Mouse (Mus musculus) midbrain, postnatal 0 days (tissue): ENCODE results near the gene Cmpk1. TPM values are rescaled to one million over a fixed set of nuclear protein-coding genes. Genes with fewer than 3 reads are reported as not detected.

Experiments
- ATAC-seq: fragments of 200-750 bp; cut with Nextera tagmentation; 2 replicates; pipeline ENCODE4 v1.8.0; 2017; ENCODE audit warnings: moderate number of reproducible peaks, mild to moderate bottlenecking, moderate TSS enrichment, moderate library complexity; ENCODE audit not compliant: low FRiP score
- DNase-seq: peaks from one replicate; pipeline ENCODE4 v3.0.0-alpha.2; 2015; ENCODE audit warnings: low spot score
- H3K27ac ChIP-seq: fragments of 300-500 bp; sonication (generic); 2 replicates; pipeline ENCODE4 v1.5.1; 2014; ENCODE audit warnings: low read depth, mild to moderate bottlenecking, low read length, mixed read lengths
- H3K27me3 ChIP-seq: fragments of 300-500 bp; sonication (generic); 2 replicates; pipeline ENCODE4 v1.6.1; 2014; ENCODE audit warnings: low read length, control low read depth, mixed read lengths; ENCODE audit not compliant: insufficient read depth
- H3K36me3 ChIP-seq: fragments of 300-500 bp; sonication (generic); 2 replicates; pipeline ENCODE4 v1.6.1; 2014; ENCODE audit warnings: low read length, control low read depth, mixed read lengths; ENCODE audit not compliant: insufficient read depth
- H3K4me1 ChIP-seq: fragments of 300-500 bp; sonication (generic); 2 replicates; pipeline ENCODE4 v1.6.1; 2014; ENCODE audit warnings: mild to moderate bottlenecking, control low read depth, antibody characterized with exemption, low read length, mixed read lengths; ENCODE audit not compliant: insufficient read depth
- H3K4me2 ChIP-seq: fragments of 300-500 bp; sonication (generic); 2 replicates; pipeline ENCODE4 v1.6.1; 2014; ENCODE audit warnings: low read depth, mild to moderate bottlenecking, low read length, mixed read lengths; ENCODE audit not compliant: poor library complexity, severe bottlenecking
- H3K4me3 ChIP-seq: fragments of 300-500 bp; sonication (generic); 2 replicates; pipeline ENCODE4 v1.5.1; 2014; ENCODE audit warnings: low read depth, mild to moderate bottlenecking, low read length, moderate library complexity
- H3K9ac ChIP-seq: fragments of 300-500 bp; sonication (generic); replicated peaks from 2 replicates; pipeline ENCODE4 v1.6.1; 2014; ENCODE audit warnings: mild to moderate bottlenecking, low read length, moderate library complexity, mixed read lengths; ENCODE audit not compliant: poor library complexity, severe bottlenecking
- H3K9me3 ChIP-seq: fragments of 300-500 bp; sonication (generic); 2 replicates; pipeline ENCODE4 v1.6.1; 2016; ENCODE audit warnings: low read length, control low read depth
- CTCF ChIP-seq: IDR thresholded peaks from 2 replicates; pipeline ENCODE4 v1.5.1; 2016; ENCODE audit warnings: antibody characterized with exemption, mild to moderate bottlenecking
- WGBS: fragments of 180-500 bp; shearing (Covaris S2); extraction: QIAGEN DNeasy Blood & Tissue Kit; methylation state at CpG from one replicate; pipeline ENCODE4 v1.1.7; 2014; 5-methylcytosine and 5-hydroxymethylcytosine counted together
- polyA plus RNA-seq: library from polyadenylated mRNA; unstranded; fragments of >200 nt; fragmentation: Nextera tagmentation; extraction: Ambion mirVana; gene quantifications from 2 replicates; pipeline ENCODE4 v1.2.1, GENCODE M21; 2015
- total RNA-seq: library from RNA; depleted of rRNA; stranded (reverse); fragments of >200 nt; gene quantifications from 2 replicates; pipeline ENCODE4 v1.2.3, GENCODE M21; 2014

The Cmpk1 gene
- total and polyA plus RNA-seq, 2 experiments from 2014 or later, result 83.6 to 234 TPM

- H3K27me3 ChIP-seq, result peaks cover 21% of the 10 kb centered on the region
- no peak overlapping the region for H3K9ac ChIP-seq
- no peak overlapping the region for H3K4me2 ChIP-seq
- ATAC-seq, result no peak
- no peak overlapping the region for H3K4me3 ChIP-seq
- no peak overlapping the region for H3K27ac ChIP-seq
- H3K9me3 ChIP-seq, result no peaks in the 10 kb centered on the region
- 92% methylated on average over 4 of the region's 4 CpGs for WGBS
- TF ChIP-seq CTCF, result no peak
- no peaks in the 10 kb centered on the region for H3K36me3 ChIP-seq
- no peaks in the 10 kb centered on the region for H3K4me1 ChIP-seq
- DNase-seq, result no peak
Observed at GRCm38 (mm10) chr4:114932747-114933146, 54.3 kb downstream of the Cmpk1 start.

GRCm38 (mm10) chr4:114929155-114929554 is 57.9 kb downstream of the Cmpk1 start:
- H3K36me3 ChIP-seq, result no peaks in the 10 kb centered on the region
- no peak for TF ChIP-seq CTCF
- peaks cover 57% of the 10 kb centered on the region for H3K27me3 ChIP-seq
- no peak for ATAC-seq
- H3K9ac ChIP-seq, result no peak overlapping the region
- no peak overlapping the region for H3K4me3 ChIP-seq
- no peak overlapping the region for H3K27ac ChIP-seq
- H3K4me1 ChIP-seq, result 0 out of 2 replicates have a peak, but pooled peaks cover 4% of the 10 kb centered on the region
- 18% methylated on average over 15 of the region's 15 CpGs for WGBS
- no peak for DNase-seq
- H3K4me2 ChIP-seq, result no peak overlapping the region
- H3K9me3 ChIP-seq, result no peaks in the 10 kb centered on the region

- no peak; the same call in 1 of the 2 replicates for ATAC-seq
- WGBS, result 2% methylated on average over 24 of the region's 25 CpGs
Observed at GRCm38 (mm10) chr4:114925917-114926312, 61.1 kb downstream of the Cmpk1 start, which contains the start of gene Foxe3. Gene Foxe3 (minus strand): TSS chr4:114926013.

GRCm38 (mm10) chr4:114924971-114925916 is 61.8 kb downstream of the Cmpk1 start:
- Histone ChIP-seq H3K4me1 (0 out of 2 replicates have a peak, but pooled peaks cover 4% of the 10 kb centered on the region), H3K27ac (no peak overlapping the region), H3K9ac (no peak overlapping the region), H3K9me3 (no peaks in the 10 kb centered on the region), H3K4me3 (peak overlapping the region; percentile 36), H3K27me3 (peaks cover 81% of the 10 kb centered on the region), H3K36me3 (no peaks in the 10 kb centered on the region), H3K4me2 (peak overlapping the region; percentile 56)
- DNase-seq (no peak), ATAC-seq (0 out of 2 replicates have a peak, but pooled peaks have one; percentile 29)
- no peak for TF ChIP-seq CTCF
- WGBS, result under 1% methylated on average over 112 of the region's 125 CpGs

More at GRCm38 (mm10) chr4:114925917-114926312, 61.1 kb downstream of the Cmpk1 start, which contains the start of gene Foxe3:
- Histone ChIP-seq H3K4me2 (peak within 1 kb of the TSS; percentile 56), H3K27me3 (peaks cover 81% of the 10 kb centered on the region), H3K27ac (no peak within 1 kb of the TSS), H3K4me1 (0 out of 2 replicates have a peak, but pooled peaks cover 4% of the 10 kb centered on the region), H3K4me3 (peak within 1 kb of the TSS; percentile 36), H3K36me3 (no peaks in the 10 kb centered on the region), H3K9ac (no peak within 1 kb of the TSS), H3K9me3 (no peaks in the 10 kb centered on the region)
- no peak for DNase-seq
- TF ChIP-seq CTCF, result no peak

- Histone ChIP-seq H3K4me2 (no peak overlapping the region), H3K9me3 (no peaks in the 10 kb centered on the region), H3K27ac (no peak overlapping the region), H3K36me3 (no peaks in the 10 kb centered on the region), H3K27me3 (peaks cover 71% of the 10 kb centered on the region), H3K4me3 (no peak overlapping the region), H3K9ac (no peak overlapping the region), H3K4me1 (no peaks in the 10 kb centered on the region)
- TF ChIP-seq CTCF, result peak; percentile 68
- peak; percentile 69 for DNase-seq
- no peak for ATAC-seq
- WGBS, result 40% methylated on average over 2 of the region's 2 CpGs
Observed at GRCm38 (mm10) chr4:114917091-114917490, 70.0 kb downstream of the Cmpk1 start.

- no peaks in the 10 kb centered on the region for H3K9me3 ChIP-seq
- WGBS, result 29% methylated on average over 4 of the region's 4 CpGs
- TF ChIP-seq CTCF, result no peak
Observed at GRCm38 (mm10) chr4:114916056-114916455, 71.0 kb downstream of the Cmpk1 start.

More at GRCm38 (mm10) chr4:114916056-114916455, 71.0 kb downstream of the Cmpk1 start:
- no peak for DNase-seq
- Histone ChIP-seq H3K4me1 (no peaks in the 10 kb centered on the region), H3K27ac (no peak overlapping the region), H3K27me3 (peaks cover 73% of the 10 kb centered on the region), H3K9ac (no peak overlapping the region), H3K4me2 (no peak overlapping the region), H3K4me3 (no peak overlapping the region), H3K36me3 (no peaks in the 10 kb centered on the region)
- no peak for ATAC-seq
